Mouse (Mus musculus): ENCODE measurements at regions not wholly inside any gene's neighbourhood (a gene's known extent, or its start where the extent isn't known, plus 50 kb on each side); places are given as distances from the start of the nearest gene placed in this dataset.
A peak's percentile ranks its signal among the peaks of the same experiment; 100 is the strongest.
"Not testable (repeated sequence)": the region's sequence is repeated elsewhere in the genome, so short reads cannot be mapped to it uniquely, and the experiment has no call there.

DNA sequence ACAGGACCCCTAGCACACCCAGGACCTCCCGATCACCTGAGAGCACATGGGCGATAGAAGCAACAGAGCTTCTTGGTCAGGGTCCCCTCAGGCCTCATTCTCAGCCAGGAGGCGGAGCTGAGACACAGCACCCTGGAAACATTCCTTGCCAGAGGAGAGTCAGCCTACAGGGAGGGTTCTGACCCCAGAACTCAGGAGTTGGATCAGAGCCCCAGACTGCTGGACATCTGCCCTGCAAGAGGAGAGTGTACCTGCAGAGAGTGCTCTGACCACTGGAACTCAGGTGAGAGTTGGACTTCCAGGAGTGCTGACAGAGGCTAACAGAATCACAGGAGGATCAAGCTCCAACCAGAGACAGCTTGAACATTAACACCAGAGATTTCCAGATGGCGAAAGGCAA, 76.1 kb downstream of the Gpr85 start:
- intact Hi-C loops (cut with DNase I): loop anchor here (5.0 kb wide), 1 partner anchor 739 kb away; no protein-coding TSS in a partner anchor

GRCm38 (mm10) chr6:13759431-13759830, 80.3 kb downstream of the Gpr85 start:
- intact Hi-C loops (cut with DNase I): loop anchor here (5.0 kb wide), 1 partner anchor 448 kb away; no protein-coding TSS in a partner anchor
- DNase-seq (ENCODE audit: low spot score in 2 of 2): no peak

More for the DNA sequence above, 76.1 kb downstream of the Gpr85 start:
- DNase-seq (ENCODE audit: low spot score in 2 of 2): not testable (repeated sequence)

- DNase-seq (ENCODE audit: low spot score in 2 of 2): no peak
- intact Hi-C loops (cut with DNase I): loop anchor here (5.0 kb wide), 1 partner anchor 448 kb away; no protein-coding TSS in a partner anchor
Measured at GRCm38 (mm10) chr6:13758946-13759345, 80.8 kb downstream of the Gpr85 start.

GRCm38 (mm10) chr6:13748931-13749638, 71.3 kb upstream of the Bmt2 start:
- intact Hi-C loops (cut with DNase I): no loop called here
- DNase-seq (ENCODE audit: low spot score in 2 of 2): no peak

DNA sequence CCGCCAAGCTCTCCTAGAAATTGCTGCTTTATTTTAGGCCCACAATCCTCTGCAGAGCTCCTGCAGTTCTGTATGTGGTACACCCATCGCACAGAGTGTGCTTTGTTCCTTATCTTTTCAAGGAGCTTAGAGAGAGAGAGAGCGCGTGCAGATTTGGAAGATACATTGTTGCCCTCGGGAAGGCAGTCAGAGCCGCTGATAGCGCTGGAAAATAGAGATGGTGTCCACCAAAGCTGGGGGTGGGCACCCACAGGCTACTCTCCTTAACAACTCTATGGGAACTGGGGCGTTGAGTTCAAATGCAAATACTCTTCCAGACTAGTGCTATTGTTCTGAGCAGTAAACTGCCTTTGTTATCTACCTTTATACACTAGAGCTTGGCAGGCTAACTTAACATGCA, 70.2 kb upstream of the Bmt2 start:
- DNase-seq (ENCODE audit: low spot score in 2 of 2): peak in 1 of 2 experiments; percentile 5
- intact Hi-C loops (cut with DNase I): no loop called here

GRCm38 (mm10) chr6:13746577-13747482, 69.1 kb upstream of the Bmt2 start:
- no peak for DNase-seq (ENCODE audit: low spot score in 2 of 2)
- intact Hi-C loops (cut with DNase I): no loop called here
